Mouse (Mus musculus): ENCODE data around the gene Nedd9.

- TF ChIP-seq POLR2A (IDR thresholded peaks at IDR 0.05; ENCODE audit: low read depth, low read length) = no peak
- TF ChIP-seq CTCF (conservative IDR thresholded peaks at IDR 0.05; ENCODE audit: insufficient read depth, insufficient read length, low read depth, low read length) = no peak
Measured at GRCm38 (mm10) chr13:41440205-41440604, 47.0 kb downstream of the Nedd9 start.

All from kidney, adult 2 months (tissue).